Mouse (Mus musculus) heart, postnatal 0 days (tissue): Measurements from ENCODE around the gene Megf11.

Source experiments
- CTCF ChIP-seq: IDR thresholded peaks from 2 replicates; pipeline ENCODE4 v1.5.1; 2016; ENCODE audit warnings: antibody characterized with exemption, control low read depth, low read depth
- EP300 ChIP-seq: IDR thresholded peaks from 2 replicates; pipeline ENCODE4 v1.6.1; 2016; ENCODE audit warnings: antibody characterized with exemption, low read depth

- TF ChIP-seq EP300 (no peak), CTCF (no peak)
Observed at GRCm38 (mm10) chr9:64514826-64515225, 129.4 kb downstream of the Megf11 start.
